Mouse (Mus musculus): ENCODE measurements at regions not wholly inside any gene's neighbourhood (a gene's known extent, or its start where the extent isn't known, plus 50 kb on each side); places are given as distances from the start of the nearest gene placed in this dataset.
"Not testable (repeated sequence)": the region's sequence is repeated elsewhere in the genome, so short reads cannot be mapped to it uniquely, and the experiment has no call there.

GRCm38 (mm10) chr15:91916946-91917345 is 78.9 kb downstream of the Smgc start:
- no peak for DNase-seq

- DNase-seq: peak; percentile 41
Measured at GRCm38 (mm10) chr15:91917877-91918276, 79.8 kb downstream of the Smgc start.

- no peak for DNase-seq
Measured at GRCm38 (mm10) chr15:91924542-91924941, 86.5 kb downstream of the Smgc start.

GRCm38 (mm10) chr15:91927492-91927891 is 89.4 kb downstream of the Smgc start:
- no peak for DNase-seq

GRCm38 (mm10) chr15:91928511-91928910 is 90.4 kb downstream of the Smgc start:
- DNase-seq: no peak

- DNase-seq: no peak
Measured at GRCm38 (mm10) chr15:91957273-91957672, 93.7 kb upstream of the Cntn1 start.

- DNase-seq: no peak
Measured at GRCm38 (mm10) chr15:91965172-91965571, 85.8 kb upstream of the Cntn1 start.

- DNase-seq: peak; percentile 51
Measured at GRCm38 (mm10) chr15:91969378-91969777, 81.6 kb upstream of the Cntn1 start.

GRCm38 (mm10) chr15:91971411-91971810 is 79.6 kb upstream of the Cntn1 start:
- no peak for DNase-seq

- DNase-seq: no peak
Measured at GRCm38 (mm10) chr15:91971846-91972245, 79.1 kb upstream of the Cntn1 start.

- no peak for DNase-seq
Measured at GRCm38 (mm10) chr15:91975606-91976005, 75.4 kb upstream of the Cntn1 start.

GRCm38 (mm10) chr15:91983186-91983585 is 67.8 kb upstream of the Cntn1 start:
- not testable (repeated sequence) for DNase-seq

GRCm38 (mm10) chr15:92000086-92000485 is 50.9 kb upstream of the Cntn1 start:
- DNase-seq: peak; percentile 61

Measured in cerebellum, adult 11-12 months (tissue).